ENCODE assay signal across 11 mouse cellular contexts in genomic region chr3:27467505-27468020, GRCm38 (mm10).
A peak's percentile ranks its signal among the peaks of the same experiment; 100 is the strongest.
DNase-seq lines count a peak whose midpoint lies in the region; ATAC-seq lines count a peak whose summit lies in the region.
"Had no signal": no experiment of that assay in that cellular context is flagged by ENCODE, and none has a peak within 500 bp of the region (broad histone marks: within the 10 kb centered on the region; RNA-seq: fewer than 3 reads in every experiment).

No protein-coding gene starts in this region.

- H3K4me1 ChIP-seq in kidney, embryonic 14.5 days (ENCODE audit: control insufficient read depth, insufficient read depth, low read length) = no peaks in the 10 kb centered on the region
- H3K4me1 ChIP-seq: lung, embryonic 15.5 days had no signal

- no peak overlapping the region for H3K4me2 ChIP-seq in kidney, embryonic 14.5 days (replicated peaks; ENCODE audit: low read depth, low read length)
- H3K4me2 ChIP-seq: lung, embryonic 15.5 days had no signal

- H3K27me3 ChIP-seq in kidney, embryonic 14.5 days (ENCODE audit: control insufficient read depth, insufficient read depth, low read length) = no peaks in the 10 kb centered on the region
- H3K27me3 ChIP-seq: lung, embryonic 15.5 days had no signal

- no peaks in the 10 kb centered on the region for H3K9me3 ChIP-seq in kidney, embryonic 14.5 days (ENCODE audit: control insufficient read depth, low read length)
- H3K9me3 ChIP-seq: lung, embryonic 15.5 days had no signal

- no peak for ATAC-seq in CD4-positive, CD25-positive, alpha-beta regulatory T cell, adult 4 months
- ATAC-seq in kidney, embryonic 14.5 days (ENCODE audit: low FRiP score, low TSS enrichment) = no peak
- ATAC-seq in megakaryocyte progenitor cell, adult 5-6 weeks (replicated peaks; ENCODE audit: poor library complexity) = peak; percentile 65
- ATAC-seq: hindbrain, embryonic 16.5 days had no signal

- no peak overlapping the region for H3K27ac ChIP-seq in kidney, embryonic 14.5 days (ENCODE audit: low read depth, low read length)
- H3K27ac ChIP-seq: lung, embryonic 15.5 days had no signal

- H3K36me3 ChIP-seq in kidney, embryonic 14.5 days (ENCODE audit: control insufficient read depth, insufficient read depth, low read length) = peaks cover 61% of the 10 kb centered on the region

- WGBS in kidney, embryonic 14.5 days = 76% methylated on average over 11 of the region's 11 CpGs

- DNase-seq in CD4-positive, CD25-positive, alpha-beta regulatory T cell, adult 2 months (ENCODE audit: low read depth, low spot score) = peak; percentile 45
- DNase-seq in kidney, postnatal 10 days = peak; percentile 52
- DNase-seq in brain, adult 2 months (ENCODE audit: low read depth, low spot score) = peak; percentile 20
- DNase-seq in urinary bladder, postnatal 10 days (ENCODE audit: low spot score) = no peak
- DNase-seq in cerebellum, postnatal 4 days (ENCODE audit: low spot score in 2 of 2) = no peak
- DNase-seq: cerebellum, adult 9-10 months had no signal

- no peak overlapping the region for H3K9ac ChIP-seq in kidney, embryonic 14.5 days (ENCODE audit: low read depth, low read length)
- H3K9ac ChIP-seq: lung, embryonic 15.5 days had no signal

- H3K4me3 ChIP-seq in kidney, embryonic 14.5 days (ENCODE audit: low read length) = no peak overlapping the region
- H3K4me3 ChIP-seq: lung, embryonic 15.5 days had no signal

Comparison
In these comparisons a context has a peak if more than half of its experiments do, and no peak if none do; other contexts are left out.
1. DNase-seq: peak in CD4-positive, CD25-positive, alpha-beta regulatory T cell, adult 2 months (single experiment), kidney, postnatal 10 days (single experiment) and brain, adult 2 months (single experiment); none in urinary bladder, postnatal 10 days (single experiment) and cerebellum, postnatal 4 days (0 of 2).